Mouse (Mus musculus) common myeloid progenitor, adult 5-6 weeks (primary cell): Measurements from ENCODE around the gene Rln3. TPM values are rescaled to one million over a fixed set of nuclear protein-coding genes. Genes with fewer than 3 reads are reported as not detected.
"Not testable (repeated sequence)": the region's sequence is repeated elsewhere in the genome, so short reads cannot be mapped to it uniquely, and the experiment has no call there.

Source experiments
- ATAC-seq: replicated peaks from 2 replicates; pipeline ENCODE4 v1.8.0; 2016; ENCODE audit warnings: low read depth, mild to moderate bottlenecking, moderate TSS enrichment, inconsistent platforms; ENCODE audit not compliant: poor library complexity, severe bottlenecking
- total RNA-seq: library from RNA; stranded (forward); fragments of 200-1000, 187-1606 nt; gene quantifications from 2 replicates; pipeline ENCODE4 v1.2.3, GENCODE M21; 2017

The Rln3 gene
- total RNA-seq, 1 experiment from 2014 or later = not detected

DNA sequence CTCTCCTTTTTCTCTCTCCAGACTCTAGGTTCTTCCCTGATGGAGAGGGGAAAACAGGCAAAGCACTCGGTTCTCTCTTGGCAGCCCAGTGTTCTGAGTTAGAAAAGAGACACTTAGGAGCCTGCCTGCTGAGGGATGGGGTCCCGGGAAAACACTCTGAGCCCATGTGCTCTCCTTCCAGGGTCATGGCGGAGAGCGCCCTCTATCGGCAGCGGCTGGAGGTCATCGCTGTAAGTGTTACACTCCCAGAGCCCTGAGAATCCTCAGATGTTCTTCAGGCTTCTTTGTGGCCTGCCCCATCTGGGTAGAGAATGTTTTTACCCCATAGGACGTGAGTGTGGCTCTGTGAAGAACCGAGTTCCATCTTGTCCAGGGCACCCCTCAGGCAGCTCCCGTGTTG, 20.6 kb downstream of the Rln3 start:
- peak; percentile 24; the same call in 1 of the 2 replicates for ATAC-seq

DNA sequence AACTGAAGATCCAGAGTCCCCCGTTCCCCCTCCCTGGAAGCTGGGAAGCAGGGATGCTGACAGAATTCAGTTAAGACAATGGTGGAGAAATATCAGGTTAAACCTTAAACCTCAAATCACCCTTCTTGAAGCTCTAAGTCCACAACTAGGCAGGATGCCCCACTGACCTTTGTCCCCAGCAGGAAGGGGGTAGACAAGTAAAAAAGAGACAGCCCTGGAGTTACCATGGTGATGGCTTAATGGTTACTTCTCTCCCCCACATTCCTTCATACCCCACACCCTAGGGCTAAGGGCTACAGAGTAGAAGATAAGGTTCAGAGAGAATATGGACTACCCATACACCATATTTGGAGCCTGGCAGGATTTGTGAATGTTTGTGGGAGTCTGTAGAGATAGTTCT, 21.2 kb downstream of the Rln3 start:
- ATAC-seq = no peak

DNA sequence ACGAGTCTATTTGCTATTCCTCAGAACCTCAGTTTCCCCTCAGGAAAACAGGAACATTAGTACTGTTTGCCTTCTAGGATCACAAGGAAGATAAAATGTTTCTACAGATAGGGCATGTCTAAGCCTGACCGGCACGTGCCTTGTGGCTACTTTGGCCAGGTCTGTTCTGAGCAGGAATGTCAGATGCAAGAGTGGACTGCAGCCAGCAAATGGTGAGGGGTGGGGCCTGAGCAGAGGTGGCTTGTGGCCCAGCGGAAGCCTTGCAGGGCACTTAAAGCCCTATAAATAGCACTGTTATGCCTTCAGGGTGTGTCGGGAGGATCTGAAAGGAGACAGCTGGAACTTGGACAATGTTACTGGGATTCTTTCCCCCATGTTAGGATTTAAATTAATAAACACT, 21.7 kb downstream of the Rln3 start:
- ATAC-seq = no peak

DNA sequence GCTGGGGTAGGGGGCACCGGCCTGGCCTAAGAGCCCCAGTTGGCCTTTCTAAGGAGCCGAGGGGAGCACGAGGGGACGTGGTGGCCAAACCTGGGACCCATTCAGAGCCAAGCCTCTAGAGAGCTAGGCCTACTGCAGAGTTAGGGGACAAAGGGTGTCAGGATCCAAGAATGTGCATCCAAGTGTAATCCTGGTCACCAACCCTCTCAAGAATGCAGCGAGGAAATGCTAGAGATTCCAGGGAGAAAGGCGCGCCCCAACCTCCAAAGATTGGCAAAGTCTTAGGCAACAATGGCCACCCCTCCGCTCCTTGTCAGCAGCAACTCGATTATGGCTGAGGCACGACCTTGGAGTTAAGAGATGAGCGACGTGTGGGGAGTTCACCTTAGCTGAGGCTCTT, 23.2 kb downstream of the Rln3 start:
- no peak for ATAC-seq

DNA sequence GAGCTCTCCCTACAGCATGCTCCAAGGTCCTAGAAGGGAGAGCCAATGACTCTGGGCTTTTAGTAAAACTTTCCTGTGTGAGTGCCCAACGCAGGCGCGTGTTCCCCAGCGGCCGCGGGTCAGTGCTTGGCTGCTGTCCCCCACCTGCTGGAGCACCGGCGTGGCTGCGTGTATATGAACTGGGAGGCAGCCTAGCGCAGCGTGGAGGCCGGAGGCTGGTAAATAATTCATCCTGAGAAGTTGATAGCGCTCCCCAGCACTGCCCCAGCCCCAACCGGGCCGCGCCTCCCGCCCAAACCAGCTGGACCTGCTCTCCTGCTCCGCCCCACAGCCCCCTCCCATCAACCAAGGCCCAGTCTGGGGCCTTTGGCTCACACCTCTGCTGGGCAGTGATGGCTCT, 23.7 kb downstream of the Rln3 start, which contains the start of gene Palm3:
TSS of gene Palm3 (plus strand) at position 376 of the 400 bp plus-strand sequence.
- ATAC-seq = no peak

DNA sequence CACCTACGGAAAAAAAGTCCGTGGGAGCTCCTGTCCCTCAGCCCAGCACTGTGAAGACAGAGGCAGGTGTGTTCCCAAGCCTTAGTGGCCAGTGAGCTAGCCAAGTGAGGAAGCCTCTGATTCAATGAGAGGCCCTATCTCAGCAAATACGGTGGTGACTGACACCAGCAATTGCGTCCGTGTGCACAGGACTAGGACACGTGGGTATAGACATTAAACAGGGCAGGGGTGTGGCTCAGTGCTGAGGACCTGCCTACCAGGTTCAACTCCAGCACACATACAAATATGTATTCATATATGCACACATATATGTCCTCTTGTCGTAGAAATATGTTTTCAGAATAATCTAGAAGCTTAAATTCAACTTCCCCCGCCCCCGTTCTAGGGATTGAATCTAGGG, 25.1 kb downstream of the Rln3 start:
- ATAC-seq = 0 out of 2 replicates have a peak, but pooled peaks have one; percentile 12

DNA sequence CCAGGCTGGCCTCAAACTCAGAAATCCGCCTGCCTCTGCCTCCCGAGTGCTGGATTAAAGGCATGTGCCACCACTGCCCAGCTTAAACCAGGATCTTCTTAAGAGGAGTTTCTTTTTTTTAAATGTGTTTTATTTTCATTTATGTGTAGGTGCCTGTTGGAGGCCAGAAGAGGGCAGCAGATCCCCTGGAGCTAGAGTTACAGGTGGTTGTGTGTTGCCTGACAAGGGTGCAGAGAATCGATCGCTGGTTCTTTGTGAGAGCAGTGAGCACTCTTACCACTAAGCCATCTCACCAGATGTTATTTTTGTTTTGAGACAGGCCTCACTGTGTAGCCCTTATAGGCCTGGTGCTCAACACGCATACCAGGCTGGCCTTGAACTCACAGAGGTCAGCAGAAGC, 29.0 kb downstream of the Rln3 start:
- ATAC-seq = no peak

DNA sequence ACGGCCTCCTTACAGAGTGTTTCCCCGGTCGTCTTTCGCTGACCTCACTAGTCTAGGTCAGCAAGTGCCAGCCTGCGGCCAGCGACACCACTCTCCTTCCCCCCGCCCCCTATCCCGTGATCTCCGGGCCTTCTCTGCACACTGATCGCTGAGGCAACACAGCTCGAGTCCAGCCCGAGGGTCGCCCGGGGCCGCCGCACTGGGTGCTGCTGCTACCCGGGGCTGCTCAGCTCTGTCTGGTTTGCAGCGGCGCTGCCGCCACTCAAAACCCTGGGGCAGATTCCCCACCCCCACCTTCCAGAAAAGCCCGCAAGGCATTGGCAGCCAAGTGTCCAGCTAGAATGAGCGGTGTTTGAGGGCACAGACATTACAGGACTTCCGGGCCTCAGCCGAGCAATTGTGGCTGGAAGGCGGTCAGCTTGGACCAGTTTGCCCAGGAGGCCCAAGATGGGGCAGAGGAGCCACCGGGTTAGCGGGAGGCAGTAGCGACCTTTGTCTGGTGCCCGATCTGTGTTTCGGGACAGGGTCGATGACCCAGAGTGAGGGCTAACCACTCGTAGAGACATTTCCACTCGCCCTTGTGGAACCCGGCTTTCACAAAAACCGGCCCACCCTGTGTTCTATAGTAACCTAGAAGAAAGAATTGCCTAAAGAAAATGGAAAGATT, 32.2 kb downstream of the Rln3 start:
- ATAC-seq = peak; percentile 11; the same call in 1 of the 2 replicates

DNA sequence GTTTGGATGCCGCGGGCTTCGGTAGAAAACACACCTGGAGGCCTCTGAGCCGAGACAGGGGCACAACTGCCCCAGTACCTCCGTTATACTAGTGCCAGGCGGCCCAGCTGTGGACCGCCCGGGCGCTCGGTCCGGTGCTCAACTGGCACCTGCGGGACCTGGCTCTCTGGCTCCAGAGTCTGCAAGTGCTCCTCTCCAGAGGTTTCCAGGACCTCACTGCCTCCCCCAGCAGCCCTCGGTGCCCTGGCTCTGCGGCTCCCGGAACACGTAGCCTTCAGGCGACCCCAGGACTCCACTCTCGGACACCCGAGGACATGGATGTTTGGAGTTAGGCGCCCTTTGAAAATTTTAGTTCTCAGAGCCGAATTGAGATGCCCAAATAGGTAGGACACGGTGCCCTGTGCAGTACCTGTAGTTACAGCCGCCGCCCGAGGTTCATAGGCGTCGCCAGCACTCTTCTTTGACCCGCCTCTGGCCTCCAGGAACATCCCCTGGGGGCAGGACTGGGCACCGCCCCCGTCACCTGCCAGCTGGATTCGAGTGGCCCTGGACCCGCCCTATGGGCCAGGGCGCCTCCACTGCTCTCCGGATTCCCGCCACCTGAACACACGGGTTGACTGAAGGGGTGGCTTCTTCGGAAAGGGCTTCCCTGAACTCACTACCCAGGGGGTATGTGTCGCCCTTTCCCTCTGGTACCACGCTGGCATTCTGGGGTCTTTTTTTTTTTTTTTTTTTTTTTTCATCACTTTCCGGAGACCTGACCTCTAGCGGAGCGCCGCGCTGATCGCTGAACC, 32.9 kb downstream of the Rln3 start, which contains the start of gene 2210011C24Rik:
TSS of gene 2210011C24Rik (minus strand) at position 467 of the 794 bp plus-strand sequence.
- ATAC-seq = peak; percentile 27; the same call in 1 of the 2 replicates

DNA sequence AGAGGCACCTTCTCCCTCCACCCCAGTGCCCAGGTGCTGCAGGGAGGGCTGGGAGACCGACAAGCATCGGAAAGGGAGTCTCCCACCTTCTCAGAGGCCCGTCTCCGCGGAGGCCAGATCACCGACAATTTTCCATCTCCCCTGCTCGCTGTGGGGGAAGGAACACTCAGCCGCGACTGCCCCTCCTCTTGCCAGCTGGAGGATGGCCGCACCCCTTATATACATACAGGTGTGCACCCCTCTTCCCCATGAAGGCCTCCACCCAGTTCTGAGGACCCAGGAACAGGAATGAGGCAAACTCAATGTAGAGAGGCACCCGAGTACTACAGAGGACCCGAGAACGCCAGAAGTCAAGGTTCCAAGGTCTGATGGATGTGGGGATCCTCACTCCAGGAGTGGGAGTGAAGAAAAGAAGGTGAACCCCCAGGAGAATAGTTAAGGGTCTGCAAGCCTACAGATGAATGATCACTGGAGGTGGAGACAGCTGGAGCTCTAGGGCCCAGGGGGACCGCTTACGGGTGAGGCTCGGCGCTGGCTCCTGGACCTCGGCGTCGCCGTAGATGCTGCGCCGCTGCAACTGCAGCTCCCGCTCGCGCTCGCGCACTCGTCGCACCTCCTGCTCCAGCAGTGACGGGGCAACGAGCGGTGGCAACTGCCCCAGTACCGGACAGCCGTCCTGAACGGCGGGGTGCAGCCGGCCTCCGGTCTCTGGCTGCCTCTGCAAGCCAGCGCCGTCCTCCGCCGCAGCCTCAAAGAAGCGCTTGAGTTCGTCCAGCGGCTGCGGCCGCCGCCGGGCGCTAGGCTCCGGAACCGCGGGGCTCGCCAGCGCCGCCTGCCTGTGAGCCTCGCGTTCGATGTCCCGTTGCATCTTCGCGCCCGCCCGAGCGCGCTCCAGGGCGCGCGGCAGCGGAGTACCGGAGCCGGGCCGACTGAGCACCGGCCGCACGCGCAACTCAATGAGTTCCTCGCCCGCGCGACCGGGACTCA, 33.9 kb downstream of the Rln3 start:
- peak; percentile 27; the same call in 1 of the 2 replicates for ATAC-seq

DNA sequence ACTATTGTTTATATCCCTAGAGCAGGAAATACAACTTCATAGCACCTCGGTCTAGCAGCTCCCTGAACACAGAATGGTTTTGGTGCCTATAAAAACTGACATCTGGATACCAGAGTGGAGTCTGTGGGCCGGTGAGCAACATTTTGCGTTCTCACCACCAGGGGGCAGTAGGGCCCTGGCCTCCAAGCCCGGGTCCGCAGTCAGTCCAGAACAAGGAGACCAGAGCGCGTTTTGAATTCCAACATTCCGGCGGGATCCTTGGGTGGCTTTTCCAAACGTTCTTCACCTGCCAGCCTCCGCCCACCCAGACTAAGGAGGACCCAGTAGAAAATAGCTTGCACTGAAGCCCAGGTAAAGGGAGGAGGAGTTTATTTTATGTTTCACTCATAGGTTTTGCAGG, 34.9 kb downstream of the Rln3 start:
- peak; percentile 75 for ATAC-seq

DNA sequence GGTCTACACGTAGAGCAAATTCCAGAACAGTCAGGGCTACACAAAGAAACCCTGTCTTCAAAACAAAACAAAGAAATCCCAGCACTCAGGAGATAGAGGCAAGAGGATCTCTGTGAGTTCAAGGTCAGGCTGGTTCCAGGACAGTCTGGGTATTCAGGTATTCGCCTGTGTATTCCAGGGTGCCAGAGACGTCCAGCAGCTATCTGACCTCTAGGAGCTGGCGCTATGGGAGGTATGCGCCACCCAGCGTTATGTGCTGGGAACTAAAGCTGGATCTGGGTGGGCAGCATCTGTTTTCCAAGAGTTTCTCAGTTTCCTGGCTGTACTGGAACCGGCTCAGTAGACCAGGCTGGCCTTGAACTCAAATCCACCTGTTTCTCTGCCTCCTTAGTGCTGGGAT, 36.4 kb downstream of the Rln3 start:
- no peak for ATAC-seq

DNA sequence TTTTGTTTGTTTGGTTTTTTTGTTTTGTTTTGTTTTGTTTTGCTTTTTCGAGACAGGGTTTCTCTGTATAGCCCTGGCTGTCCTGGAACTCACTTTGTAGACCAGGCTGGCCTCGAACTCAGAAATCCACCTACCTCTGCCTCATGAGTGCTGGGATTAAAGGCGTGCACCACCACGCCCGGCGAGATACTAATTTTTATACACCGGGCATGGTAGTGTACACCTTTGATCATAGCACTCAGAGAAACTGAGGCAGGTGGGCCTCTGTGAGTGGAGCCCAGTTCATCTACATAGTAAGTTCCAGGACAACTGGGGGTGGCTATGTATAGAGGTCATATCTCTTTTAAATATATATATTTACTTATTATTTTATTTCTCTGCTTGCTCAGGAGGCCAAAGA, 39.3 kb downstream of the Rln3 start:
- ATAC-seq = not testable (repeated sequence)

DNA sequence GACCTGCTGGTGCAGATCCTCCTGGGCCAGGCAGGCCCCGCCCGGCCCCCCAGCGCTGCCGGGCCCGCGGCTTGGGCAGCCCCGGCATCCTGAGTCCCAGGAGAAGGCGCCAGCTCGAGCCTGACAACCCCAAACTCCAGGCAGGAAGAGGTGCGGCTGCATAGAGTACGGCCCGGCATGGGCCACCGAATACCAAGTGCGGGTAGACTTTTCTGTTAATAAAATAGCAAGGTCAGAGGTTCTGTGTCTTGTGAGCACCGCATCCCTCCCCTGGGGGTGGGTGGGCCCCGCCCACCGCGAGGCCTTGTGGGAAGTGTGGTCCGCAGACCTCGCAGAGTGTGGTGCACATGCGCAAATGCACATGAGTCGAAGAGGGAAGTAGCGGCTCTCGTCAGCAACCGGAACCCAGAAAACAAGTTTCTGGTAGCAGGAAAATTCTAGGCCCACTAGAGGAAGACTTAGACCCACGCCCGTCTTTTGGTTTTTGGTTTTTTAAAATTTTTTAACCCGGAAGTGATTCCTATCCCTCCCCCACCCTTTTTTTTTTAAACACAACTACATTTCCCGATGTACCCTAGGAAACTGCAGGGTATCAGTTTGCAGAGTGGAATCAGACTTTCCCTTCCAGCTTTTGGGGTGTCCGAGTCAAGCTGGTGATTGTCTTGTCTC, 40.1 kb downstream of the Rln3 start:
- ATAC-seq = peak; percentile 98

DNA sequence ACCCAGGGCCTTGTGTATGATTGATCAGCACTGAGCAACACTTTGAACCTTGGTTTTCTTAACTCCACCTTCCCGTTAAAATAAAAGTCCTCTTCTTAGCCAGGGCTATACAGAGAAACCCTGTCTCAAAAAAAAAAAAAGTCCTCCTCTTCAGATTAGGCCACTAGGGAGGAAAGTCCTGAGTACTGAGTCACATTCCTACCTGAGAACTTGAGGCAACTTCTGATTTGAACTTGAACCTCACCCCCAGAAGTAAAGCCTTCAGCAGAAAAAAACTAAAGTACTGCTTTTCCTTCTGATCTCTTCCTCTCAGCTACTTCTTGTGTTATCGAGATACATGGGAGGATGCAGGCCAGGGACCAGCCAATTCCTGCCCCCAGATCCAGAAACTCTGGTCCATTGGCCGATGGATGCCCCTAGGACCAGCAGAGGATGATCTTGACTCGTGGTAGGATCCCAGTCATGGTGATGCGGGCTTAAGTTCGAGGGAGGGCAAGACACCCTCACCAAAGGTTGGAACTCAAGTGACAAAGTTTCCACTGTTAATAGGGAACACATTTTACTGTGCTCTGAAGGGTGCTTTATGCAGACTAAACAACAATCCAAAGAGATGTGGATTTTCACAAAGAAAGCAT, 41.1 kb downstream of the Rln3 start:
- no peak for ATAC-seq

DNA sequence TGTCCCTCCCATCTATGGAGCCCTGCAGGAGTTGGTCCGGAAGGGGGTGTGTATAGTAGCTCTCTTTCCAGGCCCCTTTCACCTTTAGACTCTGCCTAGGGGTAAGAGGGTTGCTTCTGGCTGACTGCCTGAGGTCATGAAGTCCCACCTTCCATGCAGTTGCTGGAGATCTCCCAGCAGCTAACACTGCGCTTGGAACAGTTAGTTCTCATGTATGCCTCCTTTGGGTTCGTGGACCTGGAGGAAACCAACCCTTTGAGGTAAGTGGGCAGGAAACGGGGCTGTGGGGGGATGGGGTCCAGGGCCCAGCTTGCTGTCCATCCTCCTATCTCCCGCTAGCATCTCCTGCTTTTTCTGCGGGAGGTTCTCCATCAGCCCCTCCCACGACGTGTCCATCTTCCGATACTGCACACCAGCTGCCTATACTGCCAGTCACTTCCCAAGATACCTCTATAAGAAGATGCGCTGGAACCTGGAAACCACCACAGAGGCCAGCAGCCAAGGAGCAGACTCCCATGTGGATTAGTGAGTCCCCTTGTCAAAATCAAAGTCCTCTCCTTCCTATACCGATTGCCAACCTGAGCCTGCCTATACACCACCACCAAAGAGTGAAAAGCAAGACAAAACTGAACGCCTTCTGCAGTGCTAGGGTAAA, 41.7 kb downstream of the Rln3 start:
- no peak for ATAC-seq

DNA sequence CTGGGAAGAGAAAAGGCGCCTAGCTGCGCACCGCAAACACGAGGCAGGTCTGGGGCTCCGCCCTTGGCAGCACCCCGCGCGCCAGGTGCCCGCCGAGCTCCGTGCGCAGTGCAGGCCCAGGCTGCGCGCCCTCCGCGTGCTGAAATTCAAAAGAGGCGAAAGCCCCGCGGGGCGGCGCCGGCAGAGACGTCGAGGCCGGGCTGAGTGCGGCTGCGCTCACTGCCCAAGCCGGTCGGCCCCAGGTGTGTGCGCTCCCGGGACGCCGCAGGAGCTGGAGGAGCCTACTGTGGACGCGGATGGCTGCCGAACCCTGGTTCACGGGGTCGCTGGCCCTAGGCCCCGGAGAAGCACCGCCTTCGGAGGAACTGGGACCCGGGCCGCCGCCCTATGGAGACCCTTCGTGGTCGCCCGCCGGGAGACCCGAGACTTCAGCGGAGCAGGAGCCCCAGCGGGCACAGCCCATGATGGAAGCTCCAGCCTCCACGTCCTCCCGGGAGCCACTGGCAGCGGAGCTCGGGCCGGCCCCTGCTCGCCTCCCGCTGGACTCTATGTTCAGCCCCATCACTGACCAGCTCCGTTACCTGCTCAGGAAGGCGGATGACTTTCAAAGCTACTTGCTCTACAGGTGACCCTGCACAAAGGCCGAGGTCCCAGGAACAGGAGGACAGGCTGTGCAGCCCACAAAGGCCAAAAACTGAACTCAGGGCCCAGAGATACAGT, 43.4 kb downstream of the Rln3 start, which contains the start of gene 1700067K01Rik:
TSS of gene 1700067K01Rik (plus strand) at position 222 of the 720 bp plus-strand sequence.
- ATAC-seq = no peak

DNA sequence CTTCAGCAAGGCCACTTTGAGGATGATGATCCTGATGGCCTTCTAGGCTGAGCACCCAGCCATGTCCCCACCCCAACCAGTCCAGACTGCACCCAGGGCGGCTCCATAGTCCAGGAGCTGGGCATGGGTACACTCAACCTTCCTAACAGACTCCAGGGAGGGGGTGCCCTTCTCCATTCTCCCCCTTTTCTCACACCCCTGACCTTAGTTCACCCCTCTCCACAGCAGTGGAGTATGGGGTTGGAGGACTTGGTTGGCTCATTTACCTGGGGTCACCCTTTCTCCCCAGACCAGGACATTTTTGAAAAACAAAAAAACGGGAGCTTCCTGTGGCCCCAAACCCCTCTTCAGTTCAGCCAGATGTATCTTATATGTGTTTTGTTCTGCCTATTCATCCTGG, 45.0 kb downstream of the Rln3 start:
- no peak for ATAC-seq
